Mouse (Mus musculus) lung, adult 2 months (tissue): ENCODE results near the gene Tnik.

Source experiments
- CTCF ChIP-seq: fragments of 200-500 bp; IDR thresholded peaks from 2 replicates; pipeline ENCODE4 v1.5.1; 2011; ENCODE audit warnings: mild to moderate bottlenecking, low read length, control low read depth; ENCODE audit not compliant: insufficient read depth
- POLR2A ChIP-seq: fragments of 200-500 bp; IDR thresholded peaks from 2 replicates; pipeline ENCODE4 v1.6.1; 2011; ENCODE audit warnings: low read depth, mild to moderate bottlenecking, control low read depth, low read length, borderline replicate concordance; ENCODE audit errors: extremely low read depth

DNA sequence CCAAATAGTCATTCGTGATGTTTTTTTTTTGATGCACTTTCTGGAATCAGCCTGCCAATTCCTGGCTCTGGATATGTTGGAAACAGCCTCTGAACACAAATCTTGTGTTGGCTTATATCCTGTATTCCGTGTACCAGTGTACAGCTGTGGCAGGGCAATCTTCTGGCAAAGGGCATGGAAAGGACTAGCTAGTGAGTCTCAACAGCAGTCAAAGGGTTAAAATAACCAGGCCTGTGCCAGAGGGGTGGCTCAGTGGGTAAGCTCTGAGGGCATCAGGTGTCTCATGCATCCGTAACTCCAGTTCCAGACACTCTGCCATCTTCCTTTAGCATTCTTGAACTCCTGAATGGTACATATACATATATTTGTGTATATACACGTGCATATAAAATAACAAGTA is 83.5 kb downstream of the Tnik start:
- TF ChIP-seq CTCF (no peak), POLR2A (no peak)
